In the genomic region with DNA sequence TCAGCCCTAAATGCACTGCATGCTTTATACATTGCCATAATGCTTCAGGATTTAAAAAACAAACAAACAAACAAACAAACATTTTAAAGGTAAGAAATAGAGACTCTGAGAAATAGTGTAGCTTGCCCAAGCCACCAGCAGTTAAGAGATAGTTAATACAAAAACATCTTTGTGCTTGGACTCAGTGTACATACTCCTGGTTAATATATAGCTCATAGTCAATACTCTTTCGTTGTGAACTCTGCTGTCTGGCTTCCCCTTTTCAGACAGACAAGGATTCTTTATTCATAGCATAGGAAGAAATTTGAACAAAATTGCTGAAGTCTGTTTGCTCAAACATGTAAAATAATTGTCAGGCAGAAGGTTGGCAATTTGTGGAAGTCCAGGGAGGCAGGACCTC, we compare ENCODE assay signal across 17 mouse cellular contexts.
"Had no signal": no experiment of that assay in that cellular context is flagged by ENCODE, and none has a peak within 500 bp of the region (broad histone marks: within the 10 kb centered on the region; RNA-seq: fewer than 3 reads in every experiment).

No protein-coding gene starts in this region.

- H3K4me1 ChIP-seq: hindbrain, embryonic 13.5 days; neural tube, embryonic 12.5 days had no signal

- H3K4me2 ChIP-seq: hindbrain, embryonic 13.5 days; limb, embryonic 12.5 days; neural tube, embryonic 12.5 days had no signal

- H3K27me3 ChIP-seq: hindbrain, embryonic 13.5 days; limb, embryonic 12.5 days; neural tube, embryonic 12.5 days had no signal

- H3K4me3 ChIP-seq: hindbrain, embryonic 13.5 days; limb, embryonic 12.5 days; neural tube, embryonic 12.5 days had no signal

- H3K9me3 ChIP-seq: hindbrain, embryonic 13.5 days; limb, embryonic 12.5 days; neural tube, embryonic 12.5 days had no signal

- H3K9ac ChIP-seq: hindbrain, embryonic 13.5 days; limb, embryonic 12.5 days; liver, embryonic 14.5 days; neural tube, embryonic 12.5 days had no signal

- DNase-seq: kidney, adult 11 months; kidney, adult 9 months; layer of hippocampus, adult 9-11 months; layer of hippocampus, postnatal 36 days; lung, postnatal 36 days; midbrain, embryonic 14.5 days; retina, postnatal 1 day; right cerebral cortex, postnatal 4 days; spleen, adult 18-20 months; thymus, adult 18-20 months; thymus, postnatal 14 days had no signal

- H3K27ac ChIP-seq: hindbrain, embryonic 13.5 days; hindbrain, postnatal 0 days; kidney, postnatal 0 days; limb, embryonic 12.5 days; liver, embryonic 14.5 days; neural tube, embryonic 12.5 days had no signal

- H3K36me3 ChIP-seq: hindbrain, embryonic 13.5 days; limb, embryonic 12.5 days; neural tube, embryonic 12.5 days had no signal
